Mouse (Mus musculus): ENCODE results near the gene Naa50.

The Naa50 gene

DNA sequence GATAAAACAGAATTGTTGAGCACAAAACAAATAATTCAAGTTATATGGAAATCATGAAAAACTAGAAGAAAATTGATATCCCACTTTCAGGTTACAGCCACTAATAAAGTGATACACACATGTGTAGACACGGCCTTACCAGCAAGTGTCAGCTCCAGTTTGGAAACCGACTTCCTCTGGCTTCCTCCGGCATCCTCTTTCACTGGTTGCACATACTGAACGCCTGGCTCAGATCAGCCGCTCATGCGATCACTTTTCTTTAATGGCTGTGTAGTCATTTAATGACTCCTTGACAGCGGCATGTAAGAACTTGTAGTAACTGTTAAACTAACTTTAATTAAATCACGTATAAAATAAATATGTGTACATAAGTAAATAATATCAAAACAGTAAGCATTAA, 66.3 kb downstream of the Naa50 start:
- no peak for DNase-seq

DNA sequence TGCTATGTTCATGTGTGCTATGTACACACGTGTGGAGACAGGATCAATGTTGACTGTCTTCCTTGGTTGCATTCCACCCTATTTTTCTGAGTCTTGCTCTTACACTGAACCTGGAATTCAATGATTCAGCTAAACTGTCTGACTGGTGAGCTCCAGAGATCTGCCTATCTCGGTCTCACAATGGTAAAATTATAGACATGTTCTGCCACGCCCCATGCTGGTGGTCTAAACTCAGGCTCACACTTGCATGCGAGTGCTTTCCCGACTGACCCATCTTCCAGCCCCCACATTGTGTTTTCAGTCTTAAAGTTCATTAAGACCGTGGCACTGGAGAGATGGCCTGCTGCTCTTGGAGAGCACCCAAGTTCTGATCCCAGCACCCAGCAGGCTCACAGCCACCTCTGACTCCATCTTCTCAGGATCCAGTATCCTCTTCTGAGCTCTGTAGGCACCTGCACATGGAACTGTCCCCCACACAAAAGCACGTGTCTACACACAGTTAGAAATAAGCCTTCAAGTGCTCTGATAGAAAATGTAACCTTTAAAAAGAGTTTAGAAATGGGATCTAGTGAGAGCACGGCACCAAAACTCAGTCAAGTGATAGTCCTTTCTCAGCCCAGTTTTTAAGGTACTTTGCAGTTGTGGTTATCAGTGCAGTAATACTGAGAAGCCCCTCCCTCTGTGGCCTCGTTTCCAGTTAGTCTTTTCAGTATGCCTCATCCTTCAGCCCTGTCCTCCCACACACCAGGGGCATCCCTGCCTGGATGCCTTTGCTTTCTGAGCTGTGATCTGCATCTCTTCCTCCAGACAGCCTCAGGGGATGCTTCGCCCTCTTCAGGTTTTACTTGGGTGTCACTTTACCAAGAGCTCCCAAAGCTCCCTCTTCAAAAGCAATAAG, 70.8 kb downstream of the Naa50 start:
- no peak for DNase-seq

DNA sequence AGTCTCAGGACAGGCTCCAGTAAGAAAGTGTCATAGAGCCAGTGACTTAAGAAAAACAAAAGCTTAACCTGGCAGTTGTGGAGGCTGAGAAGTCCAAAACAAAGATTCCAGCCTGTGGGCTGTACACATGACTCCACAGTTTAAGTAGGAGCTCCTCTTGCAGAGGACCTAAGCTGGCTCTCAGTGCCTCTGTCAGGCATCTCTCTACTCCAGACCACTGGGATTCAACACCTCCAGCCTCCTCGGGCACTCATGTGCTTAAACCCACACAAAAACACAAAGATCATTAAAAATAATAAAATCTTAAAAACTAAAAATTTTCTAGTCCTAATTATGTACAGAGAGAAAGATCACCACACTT, 71.4 kb downstream of the Naa50 start:
- DNase-seq = no peak

DNA sequence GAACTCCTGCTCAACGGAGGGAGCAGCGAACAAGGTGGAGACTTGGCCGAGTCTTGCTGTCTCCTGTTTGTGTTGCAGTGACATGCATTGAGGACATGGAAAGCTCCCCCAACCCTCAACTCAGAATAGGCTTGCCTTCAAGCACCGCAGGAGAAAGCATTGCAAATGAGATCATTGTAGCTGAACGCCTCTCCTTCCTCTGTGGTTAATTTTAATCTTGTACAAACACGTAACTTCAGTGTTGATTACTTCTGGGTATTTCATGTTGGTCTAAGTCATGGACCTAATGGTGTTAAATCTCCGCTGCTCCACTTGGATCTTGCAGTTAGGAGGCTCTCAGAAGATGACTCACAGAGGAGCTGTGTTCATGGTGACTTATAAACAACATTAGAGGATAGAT, 73.1 kb downstream of the Naa50 start:
- DNase-seq = no peak

Measured in cerebellum, adult 8-10 months (tissue).